Mouse (Mus musculus) gastrocnemius, adult 18-20 months (tissue): ENCODE data around the gene Hmcn2. TPM values are rescaled to one million over a fixed set of nuclear protein-coding genes. Genes with fewer than 3 reads are reported as not detected.

Experiments
- DNase-seq: peaks from one replicate; pipeline ENCODE4 v3.0.0; 2021; ENCODE audit warnings: low spot score
- long read RNA-seq, 2 experiments: library from polyadenylated mRNA; stranded (forward); transcript quantifications; one replicate each; pipeline ENCODE4 v2.0.0; 2021
- total RNA-seq, 2 experiments: library from RNA; stranded (reverse); gene quantifications; 2 replicates each; pipeline ENCODE4 v1.2.3; 2021

The Hmcn2 gene
- total RNA-seq = 10 to 100 TPM; 25.9 to 30.7 TPM
- long read RNA-seq, experiment 1, partial matches to known transcripts = 8 of 10 reads
- long read RNA-seq, experiment 1, other reads (novel, unspliced or antisense) = 2 of 10 reads
- long read RNA-seq, experiment 2, partial matches to known transcripts = 5 of 5 reads
- long read RNA-seq, experiment 2, other reads (novel, unspliced or antisense) = 0 of 5 reads

DNA sequence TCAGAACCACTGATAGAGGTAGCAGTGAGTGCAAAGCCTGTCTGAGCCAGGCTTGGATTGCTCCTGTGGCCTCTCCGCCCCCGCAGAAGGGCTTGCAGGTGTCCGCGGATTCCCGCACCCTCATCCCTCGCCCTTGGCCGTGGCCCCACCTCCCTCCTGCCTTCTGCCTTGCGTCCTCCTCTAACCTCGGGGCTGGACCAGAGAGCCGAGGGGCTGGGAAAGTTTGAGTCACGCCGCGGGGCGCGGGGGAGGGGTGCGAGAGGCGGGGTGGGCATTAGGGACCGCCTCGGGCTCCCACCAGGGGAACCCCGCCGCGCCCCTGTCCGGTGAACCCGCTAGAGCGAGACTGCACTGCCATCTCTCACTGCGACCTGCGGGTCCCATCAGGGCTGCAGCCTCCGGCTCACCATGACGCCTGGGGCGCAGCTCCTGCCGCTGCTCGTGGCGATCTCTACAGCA, at the start of gene Hmcn2:
Gene Hmcn2, plus strand, starts transcription at position 409 of the 459 bp plus-strand sequence.
- DNase-seq = peak; percentile 59

GRCm38 (mm10) chr2:31267447-31267846, 46.8 kb upstream of the Hmcn2 start:
- no peak for DNase-seq

DNA sequence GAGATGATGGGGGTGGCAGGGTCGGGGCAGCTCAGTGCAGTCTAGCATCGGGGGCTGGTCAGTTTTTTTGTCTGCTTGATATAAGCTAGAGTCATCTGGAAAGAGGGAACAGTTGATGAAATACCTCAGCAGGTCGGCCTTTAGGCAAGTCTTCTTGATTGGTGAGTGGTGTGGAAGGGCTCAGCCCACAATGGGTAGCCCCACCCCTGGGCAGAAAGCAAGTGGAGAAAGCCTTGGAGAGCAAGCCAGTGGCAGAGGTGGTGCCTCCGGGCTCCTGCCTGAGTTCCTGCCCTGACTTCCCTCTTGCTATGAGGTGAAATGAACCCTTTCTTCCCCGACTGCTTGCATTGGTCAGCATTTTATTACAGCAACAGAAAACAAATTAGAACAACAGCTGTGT, 45.6 kb upstream of the Hmcn2 start:
- DNase-seq = no peak

GRCm38 (mm10) chr2:31269188-31269587, 45.0 kb upstream of the Hmcn2 start:
- no peak for DNase-seq

- DNase-seq = no peak
Measured at GRCm38 (mm10) chr2:31269847-31270246, 44.4 kb upstream of the Hmcn2 start.

DNA sequence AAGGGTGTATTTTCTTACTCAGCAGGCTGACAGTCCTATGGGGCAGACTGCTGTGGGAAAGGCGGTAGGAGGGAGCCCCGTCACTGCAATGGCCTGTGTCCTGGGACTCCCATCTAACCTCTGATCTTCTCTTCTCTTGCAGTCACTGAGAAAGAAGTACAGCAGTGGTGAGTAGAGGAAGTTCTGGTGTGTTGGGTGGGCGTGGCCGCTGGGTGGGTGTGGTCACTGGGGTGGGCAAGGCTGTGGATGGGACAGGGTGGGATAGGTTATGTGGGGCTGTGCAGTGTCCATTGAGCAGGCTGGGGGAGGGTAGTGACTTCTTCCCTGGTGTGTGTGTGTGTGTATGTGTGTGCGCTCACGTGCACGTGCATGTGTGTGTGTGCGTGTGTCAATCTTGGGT, 43.7 kb upstream of the Hmcn2 start:
- no peak for DNase-seq

DNA sequence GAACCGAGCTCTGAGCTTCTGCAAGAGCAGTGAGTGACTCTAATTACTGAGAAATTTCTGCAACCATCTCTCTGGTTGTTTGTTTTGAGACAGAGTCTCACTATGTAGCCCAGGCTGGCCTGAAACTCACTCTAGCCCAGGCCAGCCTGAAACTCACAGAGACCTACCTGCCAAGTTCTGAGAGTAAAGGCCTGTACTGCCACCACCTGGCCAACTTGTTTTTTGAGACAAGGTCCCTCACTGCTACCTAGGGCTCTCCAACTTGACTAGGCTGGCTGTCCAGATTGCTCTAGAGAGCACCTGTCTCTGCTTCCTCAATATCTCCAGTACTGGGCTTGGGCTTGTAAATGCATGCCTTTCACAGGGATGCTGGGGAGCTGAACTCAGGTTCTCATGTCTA, 43.1 kb upstream of the Hmcn2 start:
- DNase-seq = no peak

DNA sequence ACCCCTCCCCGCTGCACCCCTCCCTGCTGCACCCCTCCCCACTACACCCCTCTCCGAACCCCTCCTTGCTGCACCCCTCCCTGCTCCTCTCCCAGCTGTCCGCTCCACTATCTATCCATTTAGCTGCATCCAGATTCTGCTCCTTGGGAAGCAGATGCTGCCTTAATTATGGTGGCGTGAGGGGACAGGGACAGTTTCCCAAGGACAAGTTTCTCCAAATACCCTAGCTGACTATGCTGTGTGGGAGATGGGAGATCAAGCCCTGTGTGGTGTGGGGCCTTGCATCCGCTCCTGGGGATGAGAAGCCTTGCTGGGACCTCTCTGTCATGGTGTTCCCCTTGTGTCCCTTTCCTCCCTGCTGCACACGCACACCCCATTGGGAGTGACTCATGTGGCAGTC, 39.2 kb upstream of the Hmcn2 start:
- DNase-seq = no peak

DNA sequence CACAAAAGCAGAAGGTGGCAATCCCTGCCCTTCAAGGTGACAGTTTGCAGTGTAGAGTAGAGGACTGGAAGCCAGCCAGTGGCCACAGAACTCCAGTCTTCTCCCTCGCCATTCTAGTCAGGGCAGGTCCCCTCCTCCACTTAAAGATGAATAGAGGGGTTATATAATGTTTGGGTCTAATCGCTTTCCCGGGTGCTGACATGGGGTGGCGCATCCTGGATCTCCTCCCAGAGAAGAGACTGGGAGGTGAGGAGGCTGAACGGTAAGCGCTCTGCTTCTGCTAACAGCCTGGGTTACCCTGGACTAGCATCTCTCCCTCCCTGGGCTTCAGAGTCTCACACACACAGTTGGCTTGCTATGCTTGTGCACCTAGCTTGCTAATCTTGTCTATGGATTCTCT, 36.4 kb upstream of the Hmcn2 start:
- DNase-seq = no peak

- no peak for DNase-seq
Measured at GRCm38 (mm10) chr2:31278483-31278882, 35.7 kb upstream of the Hmcn2 start.

DNA sequence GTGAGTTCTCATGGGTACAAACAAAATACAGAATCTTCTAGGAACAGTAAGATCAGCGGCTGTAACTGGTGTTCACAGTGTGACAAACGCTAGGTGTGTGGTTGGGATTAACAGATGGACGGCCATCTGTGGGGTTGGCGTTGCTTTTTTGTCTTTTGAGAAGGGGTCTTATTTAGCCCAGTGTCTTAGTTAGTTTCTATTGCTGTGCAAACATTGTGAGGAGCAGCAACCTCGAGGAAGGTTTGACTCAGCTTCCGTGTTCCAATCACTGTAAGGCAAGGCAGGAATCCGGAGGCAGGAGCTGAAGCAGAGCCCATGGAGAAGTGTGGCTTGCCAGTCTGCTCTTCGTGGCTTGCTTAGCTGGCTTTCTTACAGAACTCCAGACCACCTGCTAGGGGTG, 33.1 kb upstream of the Hmcn2 start:
- no peak for DNase-seq

- no peak for DNase-seq
Measured at GRCm38 (mm10) chr2:31282266-31282665, 31.9 kb upstream of the Hmcn2 start.

DNA sequence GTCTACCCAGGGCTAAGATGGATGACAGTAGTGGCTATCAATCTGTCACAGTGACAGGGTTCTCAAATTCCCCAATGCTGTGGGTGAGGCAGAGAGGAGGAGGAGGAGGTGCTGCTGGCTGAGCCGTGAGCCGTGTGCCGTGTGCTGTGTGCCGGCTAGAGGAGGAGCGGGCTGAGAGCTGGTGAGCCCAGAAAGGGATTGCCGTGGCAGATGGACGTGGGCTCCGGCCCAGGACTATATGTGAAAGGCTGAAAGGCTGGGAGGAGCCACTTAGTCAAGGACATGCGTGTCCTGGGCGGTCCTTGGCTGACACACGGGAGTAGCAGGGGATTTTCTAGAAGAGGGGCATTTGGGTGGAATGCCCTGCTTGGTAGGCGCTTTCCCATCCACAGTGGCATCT, 31.3 kb upstream of the Hmcn2 start:
- no peak for DNase-seq

DNA sequence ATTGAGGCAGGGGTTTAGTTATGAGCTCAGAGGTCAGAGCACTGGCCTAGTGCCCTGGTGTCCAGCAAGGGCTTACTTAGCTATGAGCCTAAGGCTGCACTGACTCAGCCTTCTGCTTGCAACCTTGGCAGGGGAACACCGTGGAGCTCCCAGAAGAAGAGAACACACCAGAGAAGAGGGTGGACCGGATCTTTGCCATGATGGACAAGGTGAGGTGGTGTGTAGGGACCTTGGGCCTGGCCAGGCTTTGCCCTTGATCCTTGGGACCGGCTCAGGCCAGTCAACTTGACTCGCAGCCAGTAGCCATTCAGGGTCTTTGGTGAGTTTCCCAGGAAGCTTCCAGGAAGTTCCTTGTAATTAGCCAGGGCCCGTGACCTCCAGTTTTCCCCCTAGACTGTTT, 29.7 kb upstream of the Hmcn2 start:
- DNase-seq = no peak

GRCm38 (mm10) chr2:31291421-31291820, 22.8 kb upstream of the Hmcn2 start:
- peak; percentile 54 for DNase-seq

GRCm38 (mm10) chr2:31294985-31295384, 19.2 kb upstream of the Hmcn2 start:
- peak; percentile 75 for DNase-seq

DNA sequence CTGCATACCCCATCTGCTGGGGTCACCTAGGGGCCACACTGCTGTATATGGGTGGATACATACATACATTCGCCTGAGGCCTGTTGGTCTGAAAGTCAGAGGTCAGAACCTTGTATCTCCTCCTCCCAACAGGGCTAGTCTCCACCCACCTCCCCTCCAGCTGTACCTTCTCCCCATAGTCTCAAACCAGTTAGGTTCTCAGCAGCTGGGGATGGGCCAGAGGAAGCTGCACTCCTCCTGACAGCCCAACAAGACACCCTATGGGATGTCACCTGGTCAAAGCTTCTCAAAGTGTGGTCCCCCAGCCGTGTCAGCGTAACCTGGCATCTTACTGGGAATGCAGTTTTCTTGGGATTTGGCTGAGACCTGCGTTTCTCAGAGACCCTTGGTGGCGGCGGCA, 17.8 kb upstream of the Hmcn2 start:
- no peak for DNase-seq

DNA sequence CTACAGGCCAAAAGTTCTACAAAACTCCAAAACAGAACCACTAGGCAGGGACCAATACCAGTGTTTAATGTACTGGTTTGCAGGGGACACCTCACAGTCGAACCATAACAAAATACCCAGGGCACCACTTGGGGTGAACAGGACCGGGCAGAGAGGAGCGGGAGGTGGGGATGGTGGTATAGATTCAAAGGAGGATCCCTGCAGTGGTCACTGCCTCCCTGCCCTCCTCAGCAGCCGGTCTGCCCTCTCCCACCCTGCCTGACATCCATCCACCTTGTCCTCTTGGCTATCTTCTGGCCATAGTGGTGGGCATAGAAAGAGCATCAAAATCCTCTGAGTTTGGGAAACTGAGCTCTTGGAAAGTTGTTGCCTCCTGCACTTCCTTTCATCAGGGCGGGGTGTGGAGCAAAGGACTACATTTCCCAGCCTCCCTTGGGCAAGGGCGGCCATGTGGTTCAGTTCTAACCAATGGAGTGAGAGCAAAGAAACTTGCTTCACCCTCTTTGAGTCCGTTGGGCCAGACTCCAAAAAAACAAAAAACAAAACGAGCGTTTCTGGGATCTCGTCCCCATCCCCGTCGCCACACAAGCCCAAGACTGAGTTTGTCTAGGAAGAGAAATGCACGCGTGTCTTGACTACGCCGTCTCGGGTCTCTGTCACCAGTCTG, 16.5 kb upstream of the Hmcn2 start:
- DNase-seq = peak; percentile 76

DNA sequence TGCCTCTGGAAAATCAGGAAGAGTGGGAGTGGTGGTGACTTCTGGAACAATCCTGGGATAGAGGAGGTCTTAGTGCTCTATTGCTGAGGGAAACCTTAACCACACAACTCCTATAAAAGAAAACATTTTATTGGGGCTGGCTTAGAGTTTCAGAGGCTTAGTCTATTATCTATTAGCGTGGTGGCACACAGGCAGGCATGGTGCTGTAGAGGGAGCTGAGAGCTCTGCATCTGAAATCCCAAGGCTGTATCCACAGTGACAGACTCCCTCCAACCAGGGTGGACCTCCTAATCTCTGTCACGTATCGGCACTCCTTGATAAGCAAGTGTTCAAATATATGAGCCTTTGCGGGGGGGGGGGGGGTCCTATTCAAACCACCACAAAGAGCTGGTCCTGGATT, 15.4 kb upstream of the Hmcn2 start:
- DNase-seq = no peak

DNA sequence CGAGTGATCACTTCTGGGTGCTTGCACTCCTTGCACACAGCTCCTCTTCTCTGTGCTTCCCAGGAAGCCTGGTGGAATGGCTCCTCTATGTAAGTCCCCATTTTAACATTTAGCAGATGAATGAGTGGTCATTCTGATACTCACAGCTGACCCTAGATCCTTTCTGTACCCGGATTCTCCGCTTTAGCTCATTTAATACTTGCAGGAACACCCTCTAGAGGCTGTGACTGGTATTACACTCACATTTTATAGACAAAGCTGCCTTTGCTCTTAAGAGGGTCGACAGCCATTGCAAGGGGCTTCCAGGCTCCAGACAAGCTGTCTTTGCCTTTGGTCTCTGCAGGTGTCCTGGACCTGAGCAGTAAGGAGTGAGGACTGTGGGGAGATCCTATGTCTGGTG, 14.9 kb upstream of the Hmcn2 start:
- peak; percentile 36 for DNase-seq

GRCm38 (mm10) chr2:31299996-31300395, 14.2 kb upstream of the Hmcn2 start:
- peak; percentile 59 for DNase-seq

- no peak for DNase-seq
Measured at GRCm38 (mm10) chr2:31303177-31303576, 11.0 kb upstream of the Hmcn2 start.

- peak; percentile 69 for DNase-seq
Measured at GRCm38 (mm10) chr2:31304191-31304590, 10.0 kb upstream of the Hmcn2 start.
